Mouse (Mus musculus) ovary, postnatal 36 days (tissue): Measurements from ENCODE around the gene Por.
A peak's percentile ranks its signal among the peaks of the same experiment; 100 is the strongest.

ENCODE experiments used
- DNase-seq: peaks from one replicate; pipeline ENCODE4 v3.0.0; 2022; ENCODE audit warnings: low spot score, mixed read lengths

Por gene

GRCm38 (mm10) chr5:135777796-135778470, 108.1 kb downstream of the Por start, which contains the start of gene Styxl1:
TSS of gene Styxl1 (minus strand) at chr5:135778385.
- DNase-seq, result no peak

- DNase-seq, result peak; percentile 99
Measured at GRCm38 (mm10) chr5:135778471-135779445, 108.9 kb downstream of the Por start, which contains the start of gene Mdh2. TSS of gene Mdh2 (plus strand) at chr5:135778480.

DNA sequence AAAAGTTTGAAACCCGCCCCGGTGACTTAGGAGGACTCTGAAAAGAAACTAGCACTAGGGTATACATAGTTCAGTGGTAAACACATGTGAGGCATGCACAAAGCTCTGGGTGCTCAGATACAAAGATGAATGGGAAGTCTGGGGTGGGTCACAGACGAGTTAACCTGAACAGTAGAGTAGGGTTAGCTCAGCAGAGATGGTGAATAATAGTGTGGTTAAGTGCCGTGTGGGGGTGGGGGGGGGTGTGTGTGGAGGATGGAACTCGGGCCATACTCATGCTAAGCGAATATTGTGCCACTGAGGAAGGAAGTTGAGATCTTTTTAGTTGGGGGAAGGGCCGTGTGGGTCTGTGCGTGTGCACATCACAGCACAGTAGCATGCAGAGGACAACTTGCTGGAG, 110.5 kb downstream of the Por start:
- no peak for DNase-seq

DNA sequence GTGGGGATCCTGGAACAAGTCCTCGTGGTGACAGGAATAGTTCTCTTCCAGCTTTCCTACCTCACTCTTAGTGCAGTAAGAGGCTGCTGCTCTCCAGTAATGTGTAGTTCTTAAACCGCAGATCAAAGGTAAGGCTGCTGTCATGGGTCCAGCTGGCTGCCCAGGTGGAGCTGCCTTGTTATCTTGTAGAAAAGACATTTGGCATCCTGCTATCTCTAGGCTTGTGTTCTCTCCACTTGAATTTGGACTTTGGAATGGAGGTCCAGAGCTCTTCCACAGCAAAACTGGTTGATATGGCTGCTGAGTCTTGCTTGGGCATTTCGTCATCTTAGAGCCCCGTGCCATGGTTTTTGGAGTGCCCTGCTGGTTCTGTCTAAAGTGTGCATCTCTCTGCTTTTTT, 113.1 kb downstream of the Por start:
- no peak for DNase-seq
